Mouse (Mus musculus): ENCODE measurements around the gene Nhlrc2.

DNA sequence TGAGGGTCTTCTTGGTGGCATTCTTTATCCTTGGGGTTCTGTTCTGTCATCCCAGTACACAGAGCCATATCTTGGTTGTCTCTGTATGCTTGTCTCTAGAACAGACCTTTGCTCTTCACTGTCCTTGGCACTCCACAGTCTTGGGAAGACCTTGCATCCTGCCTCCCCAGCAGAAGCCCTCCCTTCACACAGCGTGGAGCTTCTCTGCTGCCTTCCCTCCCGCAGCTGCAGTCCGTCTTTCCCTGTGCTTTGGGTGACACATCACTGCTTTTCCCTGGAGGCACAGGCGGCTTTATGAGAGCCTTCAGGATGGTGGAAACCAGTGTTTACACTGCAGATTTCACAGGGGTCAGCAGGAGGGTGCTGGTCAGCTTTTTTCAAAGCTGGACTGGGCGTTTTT, 35.7 kb downstream of the Nhlrc2 start:
- TF ChIP-seq GATA1 (IDR thresholded peaks at IDR 0.05; ENCODE audit: borderline replicate concordance, low read length) (no peak), FLI1 (IDR thresholded peaks at IDR 0.05; ENCODE audit: low read length) (no peak)
